Mouse (Mus musculus) CH12.LX (cell line): Measurements from ENCODE around the gene Sprr2j-ps. TPM values are rescaled to one million over a fixed set of nuclear protein-coding genes. Genes with fewer than 3 reads are reported as not detected.

Experiments
- DNase-seq: peaks from one replicate; pipeline ENCODE4 v3.0.0-alpha.2; 2013; ENCODE audit errors: extremely low read depth
- H3K27ac ChIP-seq: 2 replicates; pipeline ENCODE4 v1.5.1; 2012; ENCODE audit warnings: low read depth, mild to moderate bottlenecking, control low read depth, moderate library complexity; ENCODE audit not compliant: insufficient read depth
- H3K27me3 ChIP-seq: replicated peaks from 2 replicates; pipeline ENCODE3; 2012; ENCODE audit warnings: inconsistent platforms
- H3K36me3 ChIP-seq, 2 experiments: replicated peaks in 1 of 2; 2 replicates each; pipeline versions ENCODE3 to v1.6.1; 2012; ENCODE audit warnings: inconsistent platforms in 1 of 2, low read length in 1 of 2, mild to moderate bottlenecking in 1 of 2, mixed read lengths in 1 of 2, moderate library complexity in 1 of 2; ENCODE audit not compliant: control insufficient read depth in 1 of 2, insufficient read depth in 1 of 2
- H3K4me1 ChIP-seq, 2 experiments: 2 replicates each; pipeline ENCODE4 v1.6.1; 2012; ENCODE audit warnings: inconsistent platforms in 1 of 2, moderate library complexity in 1 of 2; ENCODE audit not compliant: insufficient read depth in 2 of 2, control insufficient read depth in 1 of 2
- H3K4me2 ChIP-seq: 2 replicates; pipeline ENCODE4 v1.6.1; 2012; ENCODE audit warnings: low read depth, mild to moderate bottlenecking, control low read depth; ENCODE audit not compliant: poor library complexity, insufficient read depth, severe bottlenecking
- H3K4me3 ChIP-seq, 3 experiments: fragments of 150-350 bp in 1 of 3; sonication (generic) in 1 of 3; replicated peaks in 1 of 3; 2 replicates each; pipeline versions ENCODE3 to v1.5.1; 2011 to 2012; ENCODE audit warnings: low read depth in 2 of 3, low read length in 2 of 3, mild to moderate bottlenecking in 2 of 3, moderate library complexity in 2 of 3, control low read depth in 1 of 3, improper control_type of control experiment in 1 of 3, inconsistent platforms in 1 of 3, mixed read lengths in 1 of 3; ENCODE audit not compliant: poor library complexity in 1 of 3
- H3K79me2 ChIP-seq: replicated peaks from 2 replicates; pipeline ENCODE4 v1.6.1; 2012; ENCODE audit warnings: mild to moderate bottlenecking, moderate library complexity; ENCODE audit not compliant: control insufficient read depth, poor library complexity, insufficient read depth, severe bottlenecking; ENCODE audit errors: extremely low read depth
- H3K9ac ChIP-seq: 2 replicates; pipeline ENCODE4 v1.6.1; 2012; ENCODE audit warnings: low read depth, mild to moderate bottlenecking, control low read depth, moderate library complexity; ENCODE audit not compliant: insufficient read depth
- H3K9me3 ChIP-seq: replicated peaks from 2 replicates; pipeline ENCODE3; 2012; ENCODE audit warnings: low read length, inconsistent platforms, mixed read lengths
- CHD1 ChIP-seq: IDR thresholded peaks from 2 replicates; pipeline ENCODE4 v1.6.1; 2012; ENCODE audit warnings: low read depth, low read length, improper control_type of control experiment, inconsistent platforms
- CHD2 ChIP-seq: IDR thresholded peaks from 2 replicates; pipeline ENCODE4 v1.6.1; 2011; ENCODE audit warnings: low read length, improper control_type of control experiment
- ELF1 ChIP-seq: IDR thresholded peaks from 2 replicates; pipeline ENCODE4 v1.6.1; 2014; ENCODE audit warnings: low read depth, mild to moderate bottlenecking, inconsistent platforms, low read length, improper control_type of control experiment
- EP300 ChIP-seq: IDR thresholded peaks from 2 replicates; pipeline ENCODE4 v1.6.1; 2011; ENCODE audit warnings: low read length, improper control_type of control experiment
- HCFC1 ChIP-seq: IDR thresholded peaks from 2 replicates; pipeline ENCODE4 v1.6.1; 2012; ENCODE audit warnings: low read depth, mild to moderate bottlenecking, inconsistent platforms, low read length, improper control_type of control experiment
- IRF4 ChIP-seq: IDR thresholded peaks from 2 replicates; pipeline ENCODE4 v1.6.1; 2014; ENCODE audit warnings: low read depth, mild to moderate bottlenecking, inconsistent platforms, low read length, improper control_type of control experiment
- JUN ChIP-seq: IDR thresholded peaks from 2 replicates; pipeline ENCODE4 v1.6.1; 2011; ENCODE audit warnings: low read depth, mild to moderate bottlenecking, low read length, improper control_type of control experiment, moderate library complexity; ENCODE audit not compliant: insufficient read depth
- KAT2A ChIP-seq: IDR thresholded peaks from 2 replicates; pipeline ENCODE4 v1.6.1; 2012; ENCODE audit warnings: low read length, improper control_type of control experiment, inconsistent platforms; ENCODE audit not compliant: insufficient replicate concordance
- MAFK ChIP-seq: IDR thresholded peaks from 2 replicates; pipeline ENCODE4 v1.6.1; 2011; ENCODE audit warnings: low read length, improper control_type of control experiment; ENCODE audit not compliant: insufficient replicate concordance
- MAZ ChIP-seq: IDR thresholded peaks from 2 replicates; pipeline ENCODE4 v1.6.1; 2012; ENCODE audit warnings: low read depth, mild to moderate bottlenecking, inconsistent platforms, low read length, improper control_type of control experiment, moderate library complexity
- MXI1 ChIP-seq: IDR thresholded peaks from 2 replicates; pipeline ENCODE4 v1.6.1; 2011; ENCODE audit warnings: mild to moderate bottlenecking, low read depth, low read length, improper control_type of control experiment
- MYC ChIP-seq: IDR thresholded peaks from 2 replicates; pipeline ENCODE4 v1.6.1; 2011; ENCODE audit warnings: low read depth, mild to moderate bottlenecking, improper control_type of control experiment, low read length
- NELFE ChIP-seq: IDR thresholded peaks from 2 replicates; pipeline ENCODE4 v1.6.1; 2011; ENCODE audit warnings: low read depth, low read length, improper control_type of control experiment
- NRF1 ChIP-seq: IDR thresholded peaks from 2 replicates; pipeline ENCODE4 v1.6.1; 2014; ENCODE audit warnings: low read depth, mild to moderate bottlenecking, inconsistent platforms, low read length, improper control_type of control experiment, moderate library complexity
- SIN3A ChIP-seq: IDR thresholded peaks from 2 replicates; pipeline ENCODE4 v1.6.1; 2012; ENCODE audit warnings: low read length, improper control_type of control experiment, inconsistent platforms
- SMC3 ChIP-seq: IDR thresholded peaks from 2 replicates; pipeline ENCODE4 v1.6.1; 2011; ENCODE audit warnings: low read depth, low read length, improper control_type of control experiment
- TBP ChIP-seq: conservative IDR thresholded peaks from 2 replicates; pipeline ENCODE4 v1.6.1; 2011; ENCODE audit warnings: low read depth, low read length, improper control_type of control experiment
- UBTF ChIP-seq: IDR thresholded peaks from 2 replicates; pipeline ENCODE4 v1.6.1; 2012; ENCODE audit warnings: low read depth, mild to moderate bottlenecking, inconsistent platforms, low read length, improper control_type of control experiment, moderate library complexity
- USF1 ChIP-seq: IDR thresholded peaks from 2 replicates; pipeline ENCODE4 v1.6.1; 2014; ENCODE audit warnings: low read depth, mild to moderate bottlenecking, inconsistent platforms, low read length, improper control_type of control experiment
- USF2 ChIP-seq: conservative IDR thresholded peaks from 2 replicates; pipeline ENCODE4 v1.6.1; 2011; ENCODE audit warnings: low read depth, low read length, improper control_type of control experiment
- ZC3H11A ChIP-seq: IDR thresholded peaks from 2 replicates; pipeline ENCODE4 v1.6.1; 2012; ENCODE audit warnings: low read depth, mild to moderate bottlenecking, inconsistent platforms, low read length, improper control_type of control experiment
- ZKSCAN1 ChIP-seq: IDR thresholded peaks from 2 replicates; pipeline ENCODE4 v1.6.1; 2012; ENCODE audit warnings: low read depth, inconsistent platforms, low read length, improper control_type of control experiment, borderline replicate concordance
- ZMIZ1 ChIP-seq: IDR thresholded peaks from 2 replicates; pipeline ENCODE4 v1.6.1; 2012; ENCODE audit warnings: low read depth, mild to moderate bottlenecking, inconsistent platforms, low read length, improper control_type of control experiment
- ZNF384 ChIP-seq: IDR thresholded peaks from 2 replicates; pipeline ENCODE4 v1.6.1; 2012; ENCODE audit warnings: low read depth, low read length, improper control_type of control experiment, inconsistent platforms
- dilution Hi-C: fragments of 300-500 bp; cut with MboI; formaldehyde crosslinking; loops from 2 replicates; pipeline ENCODE4 v1.14.3; 2020; ENCODE audit warnings: low sequenced_read_pairs; ENCODE audit not compliant: extremely low pct_unique_long_range_greater_than_20kb, extremely low pct_ligation_motif_present
- in situ Hi-C: fragments of 300-500 bp; cut with MboI; formaldehyde crosslinking; loops from 3 replicates; pipeline ENCODE4 v1.14.3; 2019; ENCODE audit warnings: low sequenced_read_pairs, low pct_ligation_motif_present, low pct_unique_long_range_greater_than_20kb, mixed read lengths
- polyA plus RNA-seq: library from polyadenylated mRNA; unstranded; fragments of >175 nt; gene quantifications from 2 replicates; pipeline ENCODE4 v1.2.1, GENCODE M21; 2012; ENCODE audit warnings: low read depth; ENCODE audit not compliant: insufficient read length
- total RNA-seq, 2 experiments: library from RNA; depleted of rRNA; stranded (reverse); fragments of 300-350 nt in 1 of 2; fragments of >200 nt in 1 of 2; gene quantifications; 2 replicates each; pipeline ENCODE4 v1.2.3; 2012 to 2014

Gene Sprr2j-ps
- total and polyA plus RNA-seq, 3 experiments: not detected

DNA sequence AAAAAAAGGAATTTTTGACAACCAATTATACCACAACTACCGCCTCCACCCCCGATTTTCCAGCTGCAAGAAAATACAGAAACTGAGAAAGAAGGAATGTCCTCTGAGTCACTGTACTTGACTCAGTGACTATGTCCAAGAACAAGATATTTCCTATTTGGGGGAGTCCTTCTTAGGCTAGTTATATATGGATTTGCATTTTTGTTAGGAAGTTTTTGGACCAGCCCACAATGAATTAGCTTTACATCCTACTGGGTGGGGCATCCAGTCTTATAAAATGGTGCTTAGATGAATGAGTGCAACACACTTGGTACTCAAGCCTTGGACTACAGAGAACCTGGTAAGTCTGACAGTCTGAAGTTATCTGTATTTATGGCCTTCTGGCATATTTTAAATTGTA lies 14.4 kb downstream of the Sprr2j-ps start, which contains the start of gene Sprr2k:
TSS of gene Sprr2k (plus strand) at position 301 of the 400 bp plus-strand sequence.
- Histone ChIP-seq H3K27ac (no peak within 1 kb of the TSS), H3K9me3 (peaks cover 26% of the 10 kb centered on the region), H3K4me2 (no peak within 1 kb of the TSS), H3K79me2 (no peaks in the 10 kb centered on the region)
- in situ Hi-C loops: no loop called here
- TF ChIP-seq EP300 (no peak), IRF4 (no peak), NELFE (no peak), CHD1 (no peak), MAZ (no peak), ZKSCAN1 (no peak), MXI1 (no peak)
- TF ChIP-seq, all 38 proteins: peak for 0
- no peaks in the 10 kb centered on the region for H3K36me3 ChIP-seq
- no peaks in the 10 kb centered on the region for H3K4me1 ChIP-seq
- no peak within 1 kb of the TSS for H3K9ac ChIP-seq
- no peak for DNase-seq
- H3K4me3 ChIP-seq: no peak within 1 kb of the TSS
- dilution Hi-C loops: no loop called here
- H3K27me3 ChIP-seq: no peaks in the 10 kb centered on the region

DNA sequence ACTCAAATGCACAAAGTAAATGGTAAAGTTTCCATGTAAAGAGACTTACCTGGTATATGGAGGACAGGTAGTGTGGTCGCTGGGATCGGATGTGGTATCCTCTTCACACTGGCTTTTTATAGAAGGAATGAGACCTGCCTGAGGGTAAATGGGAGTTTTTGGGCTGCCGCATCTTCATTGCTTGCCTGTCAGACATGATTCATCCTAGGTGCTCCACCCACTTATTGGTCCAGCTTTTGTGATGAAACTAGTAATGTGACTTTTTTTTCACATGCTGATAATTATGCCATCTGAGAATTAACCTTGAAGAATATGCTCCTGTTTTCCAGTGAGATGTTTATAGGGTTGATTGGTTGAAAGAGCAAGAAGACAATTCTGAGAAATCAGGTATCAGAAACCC lies 20.8 kb downstream of the Sprr2j-ps start, which contains the start of gene Sprr1b:
TSS of gene Sprr1b (minus strand) at position 101 of the 400 bp plus-strand sequence.
- dilution Hi-C loops: no loop called here

DNA sequence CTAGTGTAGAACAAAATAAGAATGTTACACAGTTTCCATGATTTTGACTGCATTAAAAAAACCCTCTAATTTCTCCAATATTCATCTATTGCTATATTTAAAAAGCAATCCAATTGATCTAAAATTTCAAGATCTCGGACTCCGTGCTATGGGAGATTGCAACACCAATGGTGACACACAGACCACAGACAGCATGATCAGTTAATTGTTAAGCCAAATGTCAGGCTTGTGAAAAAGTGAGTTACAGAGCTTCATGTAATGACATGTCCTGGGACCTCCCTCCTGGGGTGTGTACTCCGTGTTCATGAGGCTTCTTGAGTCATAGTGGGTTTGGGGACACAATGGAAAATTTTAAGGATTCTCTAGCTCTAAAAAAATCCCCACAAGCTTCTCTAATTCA lies 22.3 kb downstream of the Sprr2j-ps start:
- TF ChIP-seq TBP (no peak), SMC3 (no peak), ZNF384 (no peak), NELFE (no peak), IRF4 (no peak), NRF1 (no peak), UBTF (no peak), SIN3A (no peak), USF1 (no peak), HCFC1 (no peak), KAT2A (no peak), ZC3H11A (no peak), JUN (no peak), CHD1 (no peak), CHD2 (no peak), MYC (no peak)
- Histone ChIP-seq H3K9ac (no peak overlapping the region), H3K4me1 (no peaks in the 10 kb centered on the region), H3K4me3 (no peak overlapping the region), H3K27ac (no peak overlapping the region), H3K9me3 (peaks cover 34% of the 10 kb centered on the region), H3K4me2 (no peak overlapping the region), H3K27me3 (no peaks in the 10 kb centered on the region), H3K79me2 (no peaks in the 10 kb centered on the region), H3K36me3 (no peaks in the 10 kb centered on the region)
- in situ Hi-C loops: no loop called here
- dilution Hi-C loops: no loop called here
- no peak for DNase-seq

More for the DNA sequence above, 20.8 kb downstream of the Sprr2j-ps start, which contains the start of gene Sprr1b:
- no peak for DNase-seq
- Histone ChIP-seq H3K27me3 (no peaks in the 10 kb centered on the region), H3K4me2 (no peak within 1 kb of the TSS), H3K27ac (no peak within 1 kb of the TSS), H3K4me1 (no peaks in the 10 kb centered on the region), H3K79me2 (no peaks in the 10 kb centered on the region), H3K4me3 (no peak within 1 kb of the TSS), H3K9ac (no peak within 1 kb of the TSS), H3K36me3 (no peaks in the 10 kb centered on the region), H3K9me3 (peaks cover 34% of the 10 kb centered on the region)
- in situ Hi-C loops: no loop called here
- TF ChIP-seq MAZ (no peak), ELF1 (no peak), JUN (no peak), TBP (no peak), CHD1 (no peak), MXI1 (no peak), MAFK (no peak), ZNF384 (no peak), ZMIZ1 (no peak), USF2 (no peak), EP300 (no peak), SIN3A (no peak)
